Mouse (Mus musculus): ENCODE data around the gene Tcp11.

- TF ChIP-seq CTCF (IDR thresholded peaks at IDR 0.05; ENCODE audit: borderline replicate concordance, control insufficient read depth, extremely low read depth, insufficient read depth, low read length, poor library complexity) (no peak), POLR2A (IDR thresholded peaks at IDR 0.05; ENCODE audit: control insufficient read depth, extremely low read depth, insufficient read depth, low read length, poor library complexity) (no peak)
These were observed 6.0 kb downstream of the Tcp11 start for GRCm38 (mm10) chr17:28074486-28074885.
